Mouse (Mus musculus) splenic B cell, adult 2 months (primary cell): ENCODE results near the gene Defa25.
"Not testable (repeated sequence)": the region's sequence is repeated elsewhere in the genome, so short reads cannot be mapped to it uniquely, and the experiment has no call there.

Experiments
- DNase-seq: peaks from one replicate; pipeline ENCODE4 v3.0.0-alpha.2; 2011; ENCODE audit warnings: low read depth, low spot score
- H3K27me3 ChIP-seq: 2 replicates; pipeline ENCODE4 v1.6.1; 2012; ENCODE audit warnings: mild to moderate bottlenecking, low read length, moderate library complexity, mixed read lengths; ENCODE audit not compliant: control insufficient read depth, poor library complexity, insufficient read depth, severe bottlenecking
- H3K36me3 ChIP-seq: 2 replicates; pipeline ENCODE4 v1.6.1; 2012; ENCODE audit warnings: mild to moderate bottlenecking, low read length, moderate library complexity, mixed read lengths; ENCODE audit not compliant: control insufficient read depth, poor library complexity, insufficient read depth, severe bottlenecking

Defa25 gene

DNA sequence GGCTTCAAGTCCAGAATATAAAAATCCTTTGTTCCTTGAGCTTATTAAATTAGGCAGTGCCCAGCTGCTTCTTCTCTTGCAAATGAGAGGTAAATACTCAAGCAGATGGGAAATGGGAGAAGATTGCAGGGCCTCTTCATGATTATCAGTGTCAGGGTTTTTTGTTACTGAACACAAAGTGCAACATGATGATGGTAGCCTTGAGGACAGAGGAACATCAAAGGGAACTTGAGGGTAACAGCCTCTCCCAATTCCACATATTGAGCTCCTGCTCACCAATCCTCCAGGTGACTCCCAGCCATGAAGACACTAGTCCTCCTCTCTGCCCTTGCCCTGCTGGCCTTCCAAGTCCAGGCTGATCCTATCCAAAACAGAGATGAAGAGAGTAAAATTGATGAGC is at the start of gene Defa25:
Gene Defa25 (plus strand): TSS at position 301 of the 400 bp plus-strand sequence.
- not testable (repeated sequence) for H3K36me3 ChIP-seq, H3K27me3 ChIP-seq

DNA sequence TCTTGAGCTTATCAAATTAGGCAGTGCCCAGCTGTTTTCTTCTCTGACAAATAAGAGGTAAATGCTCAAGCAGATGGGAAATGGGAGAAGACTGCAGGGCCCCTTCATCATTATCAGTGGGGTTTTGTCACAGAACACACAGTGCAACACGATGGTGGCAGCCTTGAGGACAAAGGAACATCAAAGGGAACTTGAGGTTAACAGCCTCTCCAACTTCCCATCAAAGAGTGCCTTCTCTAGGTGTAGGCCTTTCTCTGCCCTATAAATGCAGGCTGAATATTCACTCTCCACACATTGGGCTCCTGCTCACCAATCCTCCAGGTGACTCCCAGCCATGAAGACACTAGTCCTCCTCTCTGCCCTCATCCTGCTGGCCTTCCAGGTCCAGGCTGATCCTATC is 29.5 kb upstream of the Defa25 start, which contains the start of gene Defa23:
Gene Defa23 (plus strand): TSS at position 301 of the 400 bp plus-strand sequence.
- not testable (repeated sequence) for H3K27me3 ChIP-seq, H3K36me3 ChIP-seq, DNase-seq

More for the DNA sequence above, at the start of gene Defa25:
- DNase-seq = not testable (repeated sequence)

DNA sequence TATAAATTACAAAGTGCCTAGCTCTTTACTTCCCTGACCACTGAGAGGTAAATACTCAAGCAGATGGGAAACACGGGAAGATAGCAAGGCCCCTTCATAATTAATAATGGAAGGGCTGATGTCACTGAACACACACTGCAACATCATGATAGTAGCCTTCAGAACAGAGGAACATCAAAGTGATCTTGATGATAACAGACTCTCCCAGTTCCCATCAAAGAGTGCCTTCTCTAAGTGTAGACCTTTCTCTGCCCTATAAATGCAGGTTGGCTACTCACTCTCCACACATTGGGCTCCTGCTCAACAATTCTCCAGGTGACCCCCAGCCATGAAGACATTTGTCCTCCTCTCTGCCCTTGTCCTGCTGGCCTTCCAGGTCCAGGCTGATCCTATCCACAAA is 19.5 kb upstream of the Defa25 start, which contains the start of gene Defa35:
Gene Defa35 (plus strand): TSS at position 301 of the 400 bp plus-strand sequence.
- not testable (repeated sequence) for H3K27me3 ChIP-seq, H3K36me3 ChIP-seq, DNase-seq

- H3K27me3 ChIP-seq = no peaks in the 10 kb centered on the region
- no peaks in the 10 kb centered on the region for H3K36me3 ChIP-seq
- DNase-seq = no peak
Observed at GRCm38 (mm10) chr8:21093106-21093505, 8.9 kb downstream of the Defa25 start.

DNA sequence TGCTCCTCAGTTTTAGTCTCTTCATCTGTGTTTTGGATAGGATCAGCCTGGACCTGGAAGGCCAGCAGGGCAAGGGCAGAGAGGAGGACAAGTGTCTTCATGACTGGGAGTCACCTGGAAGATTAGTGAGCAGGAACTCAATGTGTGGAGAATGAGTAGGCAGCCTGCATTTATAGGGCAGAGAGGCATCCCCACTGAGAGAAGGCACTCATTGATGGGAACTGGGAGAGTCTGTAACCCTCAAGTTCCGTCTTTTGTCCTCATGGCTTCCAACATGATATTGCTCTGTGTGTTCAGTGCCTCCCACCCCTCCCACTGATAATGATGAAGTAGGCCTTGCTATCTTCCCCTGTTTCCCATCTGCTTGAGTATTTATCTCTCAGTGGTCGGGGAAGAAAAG is 11.7 kb downstream of the Defa25 start, which contains the start of gene Gm14851:
Gene Gm14851 (minus strand): TSS at position 101 of the 400 bp plus-strand sequence.
- not testable (repeated sequence) for DNase-seq, H3K27me3 ChIP-seq, H3K36me3 ChIP-seq

DNA sequence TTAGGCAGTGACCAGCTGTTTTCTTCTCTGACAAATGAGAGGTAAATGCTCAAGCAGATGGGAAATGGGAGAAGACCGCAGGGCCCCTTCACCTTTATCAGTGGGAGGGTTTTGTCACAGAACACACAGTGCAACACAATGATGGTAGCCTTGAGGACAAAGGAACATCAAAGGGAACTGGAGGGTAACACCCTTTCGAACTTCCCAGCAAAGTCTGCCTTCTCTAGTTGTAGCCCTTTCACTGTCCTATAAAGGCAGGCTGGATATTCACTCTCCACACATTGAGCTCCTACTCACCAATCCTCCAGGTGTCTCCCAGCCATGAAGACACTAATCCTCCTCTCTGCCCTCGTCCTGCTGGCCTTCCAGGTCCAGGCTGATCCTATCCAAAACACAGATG is 50.1 kb downstream of the Defa25 start, which contains the start of gene Defa30:
Gene Defa30 (plus strand): TSS at position 301 of the 400 bp plus-strand sequence.
- H3K36me3 ChIP-seq, H3K27me3 ChIP-seq, DNase-seq: not testable (repeated sequence)
